Mouse (Mus musculus): ENCODE measurements around the gene Acp7.

DNA sequence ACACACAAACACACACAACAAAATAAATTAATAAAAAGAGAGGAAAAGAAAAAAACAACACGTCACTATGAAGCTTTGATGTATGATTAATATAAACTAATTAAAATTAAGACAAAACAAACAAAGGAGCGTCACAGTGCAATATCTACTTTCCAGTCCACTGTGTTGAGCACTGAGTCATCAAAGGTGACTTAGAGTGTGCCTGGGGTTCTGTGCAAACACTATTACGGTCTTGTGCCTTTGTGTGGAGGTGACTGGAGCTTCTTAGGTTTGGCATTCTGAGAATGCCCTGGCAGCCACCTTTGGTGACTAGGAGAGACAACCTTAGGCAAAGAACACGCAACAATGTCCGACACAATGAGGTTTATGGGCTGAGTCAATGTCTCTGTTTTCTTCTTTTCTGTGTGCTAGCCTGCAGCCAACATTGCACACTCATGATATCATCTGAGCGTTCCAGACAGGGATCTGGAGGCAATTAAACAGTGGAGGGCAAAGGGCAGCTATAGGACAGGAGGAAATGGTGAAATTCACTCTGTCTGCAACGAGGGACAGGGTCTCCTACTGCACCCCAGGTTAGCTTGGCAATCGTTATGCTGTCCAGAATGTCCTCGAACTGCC, 11.9 kb downstream of the Acp7 start:
- no peak for TF ChIP-seq CTCF (IDR thresholded peaks at IDR 0.05; ENCODE audit: borderline replicate concordance, insufficient read depth, low read depth, low read length)
- no peak for TF ChIP-seq POLR2A (IDR thresholded peaks at IDR 0.05; ENCODE audit: borderline replicate concordance, insufficient read depth, low read length)
